Mouse (Mus musculus): ENCODE results near the gene Atp6v1fnb. TPM values are rescaled to one million over a fixed set of nuclear protein-coding genes. Genes with fewer than 3 reads are reported as not detected.

Gene Atp6v1fnb
- polyA plus RNA-seq, 1 experiment, result 0.17 TPM

- no peak overlapping the region for H3K4me3 ChIP-seq (ENCODE audit: insufficient read depth, low read depth, low read length)
- DNase-seq, result no peak
- 81% methylated on average over 5 of the region's 5 CpGs for WGBS
- TF ChIP-seq POLR2A (IDR thresholded peaks at IDR 0.05; ENCODE audit: low read depth, low read length) (no peak), CTCF (conservative IDR thresholded peaks at IDR 0.05; ENCODE audit: insufficient read depth, insufficient read length, low read depth, low read length) (0 out of 2 replicates have a peak, but pooled peaks have one; percentile 1)
- H3K36me3 ChIP-seq (ENCODE audit: control insufficient read depth, insufficient read depth, low read length), result no peaks in the 10 kb centered on the region
- H3K27me3 ChIP-seq (replicated peaks; ENCODE audit: control insufficient read depth, insufficient read depth, low read length), result no peaks in the 10 kb centered on the region
- H3K27ac ChIP-seq (ENCODE audit: insufficient read depth, low read depth, low read length), result no peak overlapping the region
- H3K4me1 ChIP-seq (ENCODE audit: control insufficient read depth, insufficient read depth, low read length), result 0 out of 2 replicates have a peak, but pooled peaks cover 3% of the 10 kb centered on the region
Measured at GRCm38 (mm10) chr6:29505493-29505892, 34.3 kb downstream of the Atp6v1fnb start.

GRCm38 (mm10) chr6:29506834-29507233 lies 35.6 kb downstream of the Atp6v1fnb start:
- no peaks in the 10 kb centered on the region for H3K27me3 ChIP-seq (replicated peaks; ENCODE audit: control insufficient read depth, insufficient read depth, low read length)
- no peaks in the 10 kb centered on the region for H3K36me3 ChIP-seq (ENCODE audit: control insufficient read depth, insufficient read depth, low read length)
- no peak for TF ChIP-seq CTCF (conservative IDR thresholded peaks at IDR 0.05; ENCODE audit: insufficient read depth, insufficient read length, low read depth, low read length)
- no peak for TF ChIP-seq POLR2A (IDR thresholded peaks at IDR 0.05; ENCODE audit: low read depth, low read length)
- H3K4me3 ChIP-seq (ENCODE audit: insufficient read depth, low read depth, low read length), result peak overlapping the region; percentile 59; the same call in 1 of the 2 replicates
- 32% methylated on average over 8 of the region's 8 CpGs for WGBS
- 0 out of 2 replicates have a peak, but pooled peaks cover 3% of the 10 kb centered on the region for H3K4me1 ChIP-seq (ENCODE audit: control insufficient read depth, insufficient read depth, low read length)
- DNase-seq, result no peak
- H3K27ac ChIP-seq (ENCODE audit: insufficient read depth, low read depth, low read length), result no peak overlapping the region

DNA sequence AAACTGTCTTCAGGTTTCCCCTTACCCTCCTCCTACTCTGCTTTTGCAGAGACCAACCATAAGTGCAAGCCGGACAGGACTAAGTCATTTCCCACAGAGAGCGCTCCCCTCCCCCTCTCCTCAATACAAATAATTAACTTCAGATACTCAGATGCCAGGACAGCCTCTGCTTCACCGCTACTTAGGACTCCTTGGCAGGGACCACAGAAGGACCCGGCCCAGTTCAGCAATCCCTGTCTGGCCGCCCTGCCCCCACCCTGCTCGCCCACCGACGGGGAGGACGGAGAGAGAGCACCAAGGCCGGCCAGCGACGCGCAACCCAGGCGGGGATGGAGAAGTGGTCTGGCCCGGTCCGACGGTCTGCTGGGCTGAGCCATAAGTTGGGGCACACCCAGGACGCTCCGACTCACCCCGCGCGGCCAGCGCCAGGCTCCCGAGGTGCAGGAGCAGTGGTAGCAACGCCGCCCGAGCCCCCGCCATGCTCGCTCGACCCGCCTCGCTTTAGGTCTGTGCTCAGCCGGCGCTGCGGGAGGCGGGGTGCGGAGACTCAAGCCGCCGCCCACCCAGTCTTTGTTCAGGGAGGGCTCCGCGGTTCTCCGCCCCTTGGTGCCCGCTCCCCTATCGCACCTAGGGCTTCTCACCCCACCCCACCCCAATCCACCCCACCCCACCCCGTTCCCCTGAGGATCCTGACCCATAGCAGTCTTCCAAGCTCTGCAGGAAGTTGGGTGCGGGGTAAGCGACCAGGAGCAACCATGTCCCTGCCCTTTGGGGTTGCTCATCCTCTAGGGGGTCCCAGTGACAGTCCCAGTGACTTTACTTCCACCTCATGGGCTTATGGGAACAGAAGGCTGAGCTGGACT lies 36.4 kb downstream of the Atp6v1fnb start, which contains the start of gene Kcp:
Gene Kcp, minus strand, starts transcription at position 506 of the 863 bp plus-strand sequence.
- Histone ChIP-seq H3K36me3 (ENCODE audit: control insufficient read depth, insufficient read depth, low read length) (no peaks in the 10 kb centered on the region), H3K4me3 (ENCODE audit: insufficient read depth, low read depth, low read length) (peak within 1 kb of the TSS; percentile 59), H3K27me3 (replicated peaks; ENCODE audit: control insufficient read depth, insufficient read depth, low read length) (no peaks in the 10 kb centered on the region), H3K4me1 (ENCODE audit: control insufficient read depth, insufficient read depth, low read length) (0 out of 2 replicates have a peak, but pooled peaks cover 3% of the 10 kb centered on the region), H3K27ac (ENCODE audit: insufficient read depth, low read depth, low read length) (no peak within 1 kb of the TSS)
- TF ChIP-seq CTCF (conservative IDR thresholded peaks at IDR 0.05; ENCODE audit: insufficient read depth, insufficient read length, low read depth, low read length) (no peak), POLR2A (IDR thresholded peaks at IDR 0.05; ENCODE audit: low read depth, low read length) (no peak)
- DNase-seq, result peak; percentile 84
- 2% methylated on average over 47 of the region's 47 CpGs for WGBS

GRCm38 (mm10) chr6:29509086-29509485 lies 37.8 kb downstream of the Atp6v1fnb start:
- peaks cover 3% of the 10 kb centered on the region; the same call in 1 of the 2 replicates for H3K4me1 ChIP-seq (ENCODE audit: control insufficient read depth, insufficient read depth, low read length)
- no peaks in the 10 kb centered on the region for H3K27me3 ChIP-seq (replicated peaks; ENCODE audit: control insufficient read depth, insufficient read depth, low read length)
- whole genome bisulfite sequencing, result 50% methylated on average over 2 of the region's 2 CpGs
- DNase-seq, result no peak
- H3K27ac ChIP-seq (ENCODE audit: insufficient read depth, low read depth, low read length), result no peak overlapping the region
- TF ChIP-seq POLR2A (IDR thresholded peaks at IDR 0.05; ENCODE audit: low read depth, low read length) (no peak), CTCF (conservative IDR thresholded peaks at IDR 0.05; ENCODE audit: insufficient read depth, insufficient read length, low read depth, low read length) (no peak)
- no peak overlapping the region for H3K4me3 ChIP-seq (ENCODE audit: insufficient read depth, low read depth, low read length)
- H3K36me3 ChIP-seq (ENCODE audit: control insufficient read depth, insufficient read depth, low read length), result no peaks in the 10 kb centered on the region

DNA sequence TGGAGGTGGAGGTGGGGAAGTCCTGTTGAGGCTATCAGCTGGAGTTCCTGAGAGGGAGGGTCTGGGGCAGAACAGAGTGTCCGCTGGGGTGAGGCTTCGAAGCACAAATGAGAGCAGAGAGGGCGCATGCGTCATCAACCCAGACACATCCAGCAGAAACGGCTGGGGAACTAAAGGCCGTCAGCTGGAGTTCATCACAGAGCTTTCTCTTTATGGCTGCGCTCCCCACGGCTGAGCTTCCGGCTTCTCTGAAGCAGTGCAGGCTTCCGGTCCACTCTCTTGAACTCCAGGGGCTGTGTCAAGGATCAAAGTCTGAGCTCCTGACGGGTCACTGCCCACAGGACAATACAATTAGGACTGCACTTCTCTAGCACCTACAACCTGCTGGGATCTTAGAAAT lies 42.0 kb downstream of the Atp6v1fnb start:
- 0 out of 2 replicates have a peak overlapping the region, but pooled peaks have one; percentile 9 for H3K4me3 ChIP-seq (ENCODE audit: insufficient read depth, low read depth, low read length)
- no peaks in the 10 kb centered on the region for H3K36me3 ChIP-seq (ENCODE audit: control insufficient read depth, insufficient read depth, low read length)
- peak; percentile 88 for DNase-seq
- no peaks in the 10 kb centered on the region; the same call in 1 of the 2 replicates for H3K4me1 ChIP-seq (ENCODE audit: control insufficient read depth, insufficient read depth, low read length)
- no peaks in the 10 kb centered on the region for H3K27me3 ChIP-seq (replicated peaks; ENCODE audit: control insufficient read depth, insufficient read depth, low read length)
- H3K27ac ChIP-seq (ENCODE audit: insufficient read depth, low read depth, low read length), result no peak overlapping the region
- 6% methylated on average over 11 of the region's 11 CpGs for WGBS
- TF ChIP-seq CTCF (conservative IDR thresholded peaks at IDR 0.05; ENCODE audit: insufficient read depth, insufficient read length, low read depth, low read length), result no peak
- TF ChIP-seq POLR2A (IDR thresholded peaks at IDR 0.05; ENCODE audit: low read depth, low read length), result no peak

- Histone ChIP-seq H3K4me1 (ENCODE audit: control insufficient read depth, insufficient read depth, low read length) (peaks cover under 1% of the 10 kb centered on the region; the same call in 1 of the 2 replicates), H3K4me3 (ENCODE audit: insufficient read depth, low read depth, low read length) (no peak overlapping the region), H3K27ac (ENCODE audit: insufficient read depth, low read depth, low read length) (no peak overlapping the region), H3K36me3 (ENCODE audit: control insufficient read depth, insufficient read depth, low read length) (no peaks in the 10 kb centered on the region), H3K27me3 (replicated peaks; ENCODE audit: control insufficient read depth, insufficient read depth, low read length) (no peaks in the 10 kb centered on the region)
- WGBS, result 9% methylated on average over 5 of the region's 5 CpGs
- TF ChIP-seq CTCF (conservative IDR thresholded peaks at IDR 0.05; ENCODE audit: insufficient read depth, insufficient read length, low read depth, low read length), result peak; percentile 92
- no peak for TF ChIP-seq POLR2A (IDR thresholded peaks at IDR 0.05; ENCODE audit: low read depth, low read length)
- DNase-seq, result peak; percentile 77
Measured at GRCm38 (mm10) chr6:29517139-29517538, 45.9 kb downstream of the Atp6v1fnb start.

Measured in kidney, adult 2 months (tissue).